Mouse (Mus musculus): Measurements from ENCODE around the gene Sim1. TPM values are rescaled to one million over a fixed set of nuclear protein-coding genes. Genes with fewer than 3 reads are reported as not detected.

The Sim1 gene
- total and polyA plus RNA-seq, 2 experiments from 2014 or later, result 0.09 to 0.52 TPM

GRCm38 (mm10) chr10:51007798-51008197 lies 113.2 kb downstream of the Sim1 start:
- H3K9ac ChIP-seq (replicated peaks; ENCODE audit: low read length), result no peak overlapping the region
- no peaks in the 10 kb centered on the region for H3K27me3 ChIP-seq (ENCODE audit: insufficient read depth, low read length)
- no peak overlapping the region for H3K4me3 ChIP-seq (ENCODE audit: low read length)
- no peak for TF ChIP-seq CTCF (IDR thresholded peaks at IDR 0.05; ENCODE audit: low read depth)
- no peaks in the 10 kb centered on the region for H3K36me3 ChIP-seq (ENCODE audit: insufficient read depth, low read length)
- H3K9me3 ChIP-seq (ENCODE audit: low read length), result no peaks in the 10 kb centered on the region
- H3K4me1 ChIP-seq (ENCODE audit: insufficient read depth, low read length), result peaks cover 3% of the 10 kb centered on the region; the same call in 1 of the 2 replicates
- WGBS, result 17% methylated on average over 3 of the region's 3 CpGs
- peak; percentile 20 for DNase-seq (ENCODE audit: low spot score)
- no peak overlapping the region for H3K4me2 ChIP-seq (ENCODE audit: low read depth, low read length)
- no peak overlapping the region for H3K27ac ChIP-seq
- ATAC-seq, result 0 out of 2 replicates have a peak, but pooled peaks have one; percentile 45

- WGBS, result 8% methylated on average over 8 of the region's 8 CpGs
- no peak overlapping the region for H3K9ac ChIP-seq (replicated peaks; ENCODE audit: low read length)
- H3K27me3 ChIP-seq (ENCODE audit: insufficient read depth, low read length), result no peaks in the 10 kb centered on the region
- H3K9me3 ChIP-seq (ENCODE audit: low read length), result no peaks in the 10 kb centered on the region
- H3K4me3 ChIP-seq (ENCODE audit: low read length), result no peak overlapping the region
- H3K4me1 ChIP-seq (ENCODE audit: insufficient read depth, low read length), result peaks cover 3% of the 10 kb centered on the region; the same call in 1 of the 2 replicates
- no peak overlapping the region for H3K27ac ChIP-seq
- peak; percentile 43; the same call in 1 of the 2 replicates for ATAC-seq
- peak overlapping the region; percentile 31; the same call in 1 of the 2 replicates for H3K4me2 ChIP-seq (ENCODE audit: low read depth, low read length)
- peak; percentile 24 for DNase-seq (ENCODE audit: low spot score)
- TF ChIP-seq CTCF (IDR thresholded peaks at IDR 0.05; ENCODE audit: low read depth), result no peak
- no peaks in the 10 kb centered on the region for H3K36me3 ChIP-seq (ENCODE audit: insufficient read depth, low read length)
These were observed 117.0 kb downstream of the Sim1 start for GRCm38 (mm10) chr10:51011391-51012150.

GRCm38 (mm10) chr10:51014901-51015300 lies 120.3 kb downstream of the Sim1 start:
- Histone ChIP-seq H3K9ac (replicated peaks; ENCODE audit: low read length) (no peak overlapping the region), H3K4me3 (ENCODE audit: low read length) (no peak overlapping the region), H3K27ac (no peak overlapping the region), H3K36me3 (ENCODE audit: insufficient read depth, low read length) (no peaks in the 10 kb centered on the region), H3K4me2 (ENCODE audit: low read depth, low read length) (no peak overlapping the region), H3K9me3 (ENCODE audit: low read length) (no peaks in the 10 kb centered on the region), H3K4me1 (ENCODE audit: insufficient read depth, low read length) (peaks cover 3% of the 10 kb centered on the region; the same call in 1 of the 2 replicates), H3K27me3 (ENCODE audit: insufficient read depth, low read length) (no peaks in the 10 kb centered on the region)
- peak; percentile 61 for DNase-seq (ENCODE audit: low spot score)
- WGBS, result 9% methylated on average over 2 of the region's 2 CpGs
- no peak for TF ChIP-seq CTCF (IDR thresholded peaks at IDR 0.05; ENCODE audit: low read depth)
- peak; percentile 66; the same call in 1 of the 2 replicates for ATAC-seq

GRCm38 (mm10) chr10:51015362-51015761 lies 120.8 kb downstream of the Sim1 start:
- no peak for TF ChIP-seq CTCF (IDR thresholded peaks at IDR 0.05; ENCODE audit: low read depth)
- Histone ChIP-seq H3K4me2 (ENCODE audit: low read depth, low read length) (no peak overlapping the region), H3K4me1 (ENCODE audit: insufficient read depth, low read length) (peaks cover 3% of the 10 kb centered on the region; the same call in 1 of the 2 replicates), H3K9ac (replicated peaks; ENCODE audit: low read length) (no peak overlapping the region), H3K36me3 (ENCODE audit: insufficient read depth, low read length) (no peaks in the 10 kb centered on the region), H3K4me3 (ENCODE audit: low read length) (no peak overlapping the region), H3K27me3 (ENCODE audit: insufficient read depth, low read length) (no peaks in the 10 kb centered on the region), H3K9me3 (ENCODE audit: low read length) (no peaks in the 10 kb centered on the region), H3K27ac (no peak overlapping the region)
- WGBS, result 51% methylated on average over 1 of the region's 1 CpGs
- DNase-seq (ENCODE audit: low spot score) (no peak), ATAC-seq (no peak)

DNA sequence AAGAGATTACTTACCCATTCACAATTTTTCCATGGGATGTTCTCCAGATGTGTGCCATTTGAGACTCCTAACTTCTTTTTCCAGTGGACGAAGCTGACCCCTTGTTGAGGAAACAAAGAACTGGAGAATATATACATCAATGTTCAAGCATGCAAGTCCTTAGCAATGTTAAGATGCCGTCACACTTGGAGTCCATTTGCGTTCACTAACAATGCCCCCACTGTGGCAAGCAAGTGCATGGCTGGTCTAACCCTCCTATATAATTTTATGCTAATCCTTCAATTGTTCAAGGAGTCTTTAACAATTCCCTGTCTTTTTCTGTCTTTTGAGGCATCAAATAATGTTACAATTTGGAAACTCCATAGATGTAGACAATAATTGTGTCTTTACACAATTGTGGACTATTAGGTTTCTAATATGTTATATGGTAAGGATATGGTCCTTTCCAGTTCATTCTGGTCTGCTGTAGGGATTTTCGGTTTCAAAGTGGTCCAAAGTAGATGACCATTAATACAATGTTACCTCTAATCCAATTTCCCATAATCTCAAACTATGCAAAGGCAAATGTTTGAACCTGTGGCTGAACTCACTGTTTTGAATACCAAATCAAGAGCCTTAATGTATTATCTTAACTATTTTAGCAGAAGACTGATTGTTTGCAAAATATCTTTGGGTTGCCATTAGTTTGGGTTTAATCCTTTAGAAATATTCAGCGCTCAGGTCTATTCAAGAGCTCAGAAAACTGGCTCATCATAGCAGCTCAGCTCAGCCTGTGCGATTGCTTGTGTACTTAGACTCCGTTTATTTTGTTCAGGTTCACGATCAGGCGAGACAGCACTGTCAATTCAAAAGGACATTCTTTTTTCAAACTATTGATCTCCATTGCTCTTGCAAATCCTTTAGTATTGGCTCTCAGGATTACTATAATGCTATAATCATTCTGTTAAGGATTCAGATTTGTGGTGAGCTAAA lies 129.0 kb downstream of the Sim1 start:
- Histone ChIP-seq H3K4me3 (ENCODE audit: low read length) (no peak overlapping the region), H3K4me1 (ENCODE audit: insufficient read depth, low read length) (no peaks in the 10 kb centered on the region), H3K27me3 (ENCODE audit: insufficient read depth, low read length) (no peaks in the 10 kb centered on the region), H3K36me3 (ENCODE audit: insufficient read depth, low read length) (no peaks in the 10 kb centered on the region), H3K4me2 (ENCODE audit: low read depth, low read length) (no peak overlapping the region), H3K27ac (no peak overlapping the region), H3K9me3 (ENCODE audit: low read length) (no peaks in the 10 kb centered on the region), H3K9ac (replicated peaks; ENCODE audit: low read length) (no peak overlapping the region)
- DNase-seq (ENCODE audit: low spot score), result no peak
- no peak for TF ChIP-seq CTCF (IDR thresholded peaks at IDR 0.05; ENCODE audit: low read depth)
- WGBS, result 67% methylated on average over 9 of the region's 9 CpGs
- no peak for ATAC-seq

Measured in hindbrain, postnatal 0 days (tissue).